Mouse (Mus musculus): ENCODE results near the gene Mylk. TPM values are rescaled to one million over a fixed set of nuclear protein-coding genes. Genes with fewer than 3 reads are reported as not detected.

Mylk gene
- total RNA-seq, 2 experiments from 2014 or later: 14.5 to 14.9 TPM

- H3K27ac ChIP-seq: no peak overlapping the region
- no peak overlapping the region for H3K4me3 ChIP-seq
- intact Hi-C loops (cut with DNase I): no loop called here
- no peak for DNase-seq (ENCODE audit: extremely low spot score in 1 of 2, low spot score in 2 of 2)
- TF ChIP-seq CTCF (IDR thresholded peaks at IDR 0.05): no peak
Observed at GRCm38 (mm10) chr16:35047272-35047969, 302.4 kb downstream of the Mylk start.

- H3K27ac ChIP-seq: no peak overlapping the region
- TF ChIP-seq CTCF (IDR thresholded peaks at IDR 0.05): no peak
- DNase-seq (ENCODE audit: extremely low spot score in 1 of 2, low spot score in 2 of 2): no peak
- H3K4me3 ChIP-seq: no peak overlapping the region
- intact Hi-C loops (cut with DNase I): loop anchor here (10.0 kb wide), 1 partner anchor 764 kb away; no protein-coding TSS in a partner anchor
Observed at GRCm38 (mm10) chr16:35051066-35051465, 306.1 kb downstream of the Mylk start.

Other genes with a start within 250 kb of the Mylk start
- gene Kalrn, start 171.7 kb upstream of the Mylk start, total RNA-seq (2021): 100 to 1,000 TPM; 539 to 570 TPM
- not detected for gene Ropn1, start 95.3 kb upstream of the Mylk start, total RNA-seq (2021)
- gene Ccdc14, start 54.6 kb upstream of the Mylk start, total RNA-seq (2021): 1 to 10 TPM; 2.1 to 3.4 TPM

All from left cerebral cortex, adult 2 months (tissue).